ENCODE assay signal across 22 mouse cellular contexts in the genomic region with DNA sequence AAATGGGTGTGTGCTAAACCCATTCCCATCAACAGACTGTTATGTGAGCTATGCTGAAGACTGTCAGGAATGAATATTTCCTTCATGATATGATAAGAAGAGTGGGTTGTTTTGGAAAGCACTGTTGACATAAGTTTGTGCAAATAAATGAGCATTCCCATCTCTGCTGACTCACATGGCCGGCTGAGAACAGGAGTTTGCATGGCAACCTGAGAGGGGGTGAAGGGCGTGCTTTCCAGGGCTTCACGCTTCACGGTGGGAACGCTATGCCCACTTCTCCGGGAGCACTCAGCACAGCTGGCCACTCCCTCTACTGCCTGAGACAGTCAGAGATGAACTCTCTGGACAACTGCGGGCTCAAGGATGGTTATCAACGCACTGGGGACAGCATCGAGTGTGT.
A peak's percentile ranks its signal among the peaks of the same experiment; 100 is the strongest.
DNase-seq lines count a peak whose midpoint lies in the region; ATAC-seq lines count a peak whose summit lies in the region.
"Had no signal": no experiment of that assay in that cellular context is flagged by ENCODE, and none has a peak within 500 bp of the region (broad histone marks: within the 10 kb centered on the region; RNA-seq: fewer than 3 reads in every experiment).

No protein-coding gene starts in this region.

- DNase-seq in forebrain, embryonic 10.5 days (ENCODE audit: extremely low spot score, low spot score): no peak
- no peak for DNase-seq in forebrain, embryonic 11.5 days (ENCODE audit: low spot score)
- no peak for DNase-seq in kidney, postnatal 14 days
- DNase-seq in urinary bladder, postnatal 14 days (ENCODE audit: low spot score): peak; percentile 11
- no peak for DNase-seq in urinary bladder, postnatal 10 days (ENCODE audit: low spot score)
- DNase-seq in lung, postnatal 36 days: peak; percentile 58
- DNase-seq in adrenal gland, postnatal 10 days: no peak
- DNase-seq: cerebellum, adult 11-12 months; cerebellum, postnatal 14 days; gastrocnemius, postnatal 36 days; kidney, adult 11 months; liver; lung, embryonic 14.5 days; retina, postnatal 1 day; right cerebral cortex, postnatal 4 days; thymus, postnatal 36 days had no signal

- ATAC-seq in forebrain, embryonic 11.5 days (replicated peaks; ENCODE audit: low FRiP score): no peak
- peak; percentile 85 for ATAC-seq in kidney, embryonic 15.5 days (replicated peaks; ENCODE audit: low FRiP score)
- ATAC-seq: forebrain, embryonic 16.5 days had no signal

- H3K4me1 ChIP-seq in forebrain, embryonic 10.5 days: no peaks in the 10 kb centered on the region
- H3K4me1 ChIP-seq in forebrain, embryonic 11.5 days (replicated peaks; ENCODE audit: control insufficient read depth, insufficient read depth, low read length): no peaks in the 10 kb centered on the region
- H3K4me1 ChIP-seq in kidney, embryonic 15.5 days: peaks cover 22% of the 10 kb centered on the region
- H3K4me1 ChIP-seq: embryonic facial prominence, embryonic 13.5 days; midbrain, embryonic 10.5 days had no signal

- H3K4me2 ChIP-seq in forebrain, embryonic 11.5 days (ENCODE audit: low read depth, low read length, severe bottlenecking): no peak overlapping the region
- H3K4me2 ChIP-seq in kidney, embryonic 15.5 days: no peak overlapping the region
- H3K4me2 ChIP-seq: embryonic facial prominence, embryonic 13.5 days; lung, embryonic 14.5 days had no signal

- no peaks in the 10 kb centered on the region for H3K36me3 ChIP-seq in forebrain, embryonic 10.5 days (replicated peaks)
- H3K36me3 ChIP-seq in forebrain, embryonic 11.5 days (ENCODE audit: control insufficient read depth, insufficient read depth, low read length): no peaks in the 10 kb centered on the region
- H3K36me3 ChIP-seq in kidney, embryonic 15.5 days: no peaks in the 10 kb centered on the region
- H3K36me3 ChIP-seq: embryonic facial prominence, embryonic 13.5 days; G1E; midbrain, embryonic 10.5 days had no signal

- no peak overlapping the region for H3K4me3 ChIP-seq in forebrain, embryonic 10.5 days
- no peak overlapping the region for H3K4me3 ChIP-seq in forebrain, embryonic 11.5 days (ENCODE audit: low read depth, low read length)
- H3K4me3 ChIP-seq in kidney, embryonic 15.5 days (replicated peaks): no peak overlapping the region
- H3K4me3 ChIP-seq: embryonic facial prominence, embryonic 13.5 days; layer of hippocampus, adult 2 months; midbrain, embryonic 10.5 days had no signal

- no peak overlapping the region for H3K9ac ChIP-seq in forebrain, embryonic 11.5 days (ENCODE audit: low read length)
- H3K9ac ChIP-seq in kidney, embryonic 15.5 days: no peak overlapping the region
- H3K9ac ChIP-seq: embryonic facial prominence, embryonic 13.5 days; lung, embryonic 14.5 days had no signal

- 87% methylated on average over 9 of the region's 9 CpGs for WGBS in forebrain, embryonic 10.5 days
- 82% methylated on average over 9 of the region's 9 CpGs for WGBS in forebrain, embryonic 11.5 days
- 44% methylated on average over 9 of the region's 9 CpGs for WGBS in kidney, embryonic 15.5 days

- no peaks in the 10 kb centered on the region for H3K9me3 ChIP-seq in forebrain, embryonic 10.5 days
- no peaks in the 10 kb centered on the region for H3K9me3 ChIP-seq in forebrain, embryonic 11.5 days (ENCODE audit: control insufficient read depth, low read length)
- no peaks in the 10 kb centered on the region for H3K9me3 ChIP-seq in kidney, embryonic 15.5 days (replicated peaks)
- H3K9me3 ChIP-seq: embryonic facial prominence, embryonic 13.5 days; midbrain, embryonic 10.5 days had no signal

- H3K27me3 ChIP-seq in forebrain, embryonic 10.5 days (ENCODE audit: poor library complexity, severe bottlenecking): no peaks in the 10 kb centered on the region
- H3K27me3 ChIP-seq in forebrain, embryonic 11.5 days (ENCODE audit: control insufficient read depth, insufficient read depth, low read length): no peaks in the 10 kb centered on the region
- peaks cover 3% of the 10 kb centered on the region; the same call in 1 of the 2 replicates for H3K27me3 ChIP-seq in kidney, embryonic 15.5 days
- H3K27me3 ChIP-seq: embryonic facial prominence, embryonic 13.5 days had no signal

- 0 out of 2 replicates have a peak overlapping the region, but pooled peaks have one; percentile 1 for H3K27ac ChIP-seq in forebrain, embryonic 10.5 days
- H3K27ac ChIP-seq in forebrain, embryonic 11.5 days (ENCODE audit: low read depth, low read length): no peak overlapping the region
- 0 out of 2 replicates have a peak overlapping the region, but pooled peaks have one; percentile 72 for H3K27ac ChIP-seq in kidney, embryonic 15.5 days
- H3K27ac ChIP-seq: embryonic facial prominence, embryonic 13.5 days; layer of hippocampus, adult 2 months; midbrain, embryonic 10.5 days had no signal

Comparison
In these comparisons a context has a peak if more than half of its experiments do, and no peak if none do; other contexts are left out.
1. DNase-seq: peak in urinary bladder, postnatal 14 days (single experiment) and lung, postnatal 36 days (single experiment); none in forebrain, embryonic 10.5 days (single experiment), forebrain, embryonic 11.5 days (single experiment), kidney, postnatal 14 days (single experiment), urinary bladder, postnatal 10 days (single experiment) and adrenal gland, postnatal 10 days (single experiment).